Mouse (Mus musculus): ENCODE results near the gene Masp1. TPM values are rescaled to one million over a fixed set of nuclear protein-coding genes. Genes with fewer than 3 reads are reported as not detected.

The Masp1 gene
- total RNA-seq, 1 experiment: 2.8 TPM

DNA sequence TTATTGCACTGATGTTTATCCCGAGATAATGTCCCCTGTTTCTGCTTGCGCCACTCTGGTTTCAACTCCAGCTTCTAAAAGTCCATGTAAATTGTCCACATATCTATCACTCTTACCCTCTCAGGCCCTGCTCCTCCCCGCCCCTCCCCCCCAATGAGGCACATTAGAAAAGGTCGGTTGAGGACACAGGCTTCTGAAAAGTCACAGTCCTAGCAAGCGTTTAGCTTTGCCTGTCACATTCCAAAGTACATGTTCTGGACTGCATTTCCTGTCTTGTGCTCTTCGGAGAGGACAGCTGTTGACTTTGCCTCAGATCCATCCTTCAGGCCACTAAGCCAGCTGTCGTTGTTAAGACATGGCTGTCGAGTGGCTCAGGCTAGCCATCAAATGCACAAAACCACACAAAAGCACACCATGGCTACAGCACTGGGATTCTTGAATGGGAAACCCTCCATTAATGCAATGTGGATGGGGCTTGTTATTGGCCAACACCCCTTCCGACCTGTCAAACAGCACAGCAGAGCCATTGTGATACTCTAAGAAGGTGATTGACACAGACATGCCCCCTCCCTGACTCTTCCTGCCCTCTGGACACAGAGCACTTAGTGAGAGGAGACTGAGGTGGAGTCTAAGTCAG is 103.8 kb downstream of the Masp1 start:
- Histone ChIP-seq H3K27ac (ENCODE audit: insufficient read depth, low read depth, low read length, poor library complexity, severe bottlenecking) (no peak overlapping the region; the same call in 1 of the 2 replicates), H3K4me3 (ENCODE audit: insufficient read depth in 1 of 2, low read depth in 1 of 2, low read length in 2 of 2, poor library complexity in 1 of 2, severe bottlenecking in 1 of 2) (peak overlapping the region in 1 of 2 experiments; percentile 57; a peak in 2 of 4 replicates)
- DNase-seq (ENCODE audit: low read depth, low spot score): peak; percentile 19

GRCm38 (mm10) chr16:23416261-23416656 is 104.4 kb downstream of the Masp1 start:
- H3K36me3 ChIP-seq (ENCODE audit: control insufficient read depth, insufficient read depth, low read length, poor library complexity, severe bottlenecking): no peaks in the 10 kb centered on the region
- H3K4me1 ChIP-seq (ENCODE audit: control insufficient read depth in 2 of 2, insufficient read depth in 2 of 2, low read length in 2 of 2, poor library complexity in 1 of 2): peaks cover 3 to 5% of the 10 kb centered on the region in 2 experiments; a peak in 2 of 4 replicates
- peak overlapping the region in 1 of 2 experiments; percentile 57; a peak in 2 of 4 replicates for H3K4me3 ChIP-seq (ENCODE audit: insufficient read depth in 1 of 2, low read depth in 1 of 2, low read length in 2 of 2, poor library complexity in 1 of 2, severe bottlenecking in 1 of 2)
- H3K27ac ChIP-seq (ENCODE audit: insufficient read depth, low read depth, low read length, poor library complexity, severe bottlenecking): no peak overlapping the region; the same call in 1 of the 2 replicates
- no peaks in the 10 kb centered on the region for H3K9me3 ChIP-seq (ENCODE audit: control insufficient read depth, insufficient read depth, low read depth, low read length)
- in situ Hi-C loops (cut with MboI; ENCODE audit: low sequenced_read_pairs in 2 of 2, unreplicated experiment in 2 of 2): loop anchor here in 1 of 2 experiments (25.0 kb wide), 1 partner anchor 254 kb away; no protein-coding TSS in a partner anchor
- no peak overlapping the region for H3K9ac ChIP-seq (ENCODE audit: insufficient read depth, low read depth, low read length, poor library complexity, severe bottlenecking)
- DNase-seq (ENCODE audit: low read depth, low spot score): peak; percentile 41
- TF ChIP-seq CHD2 (IDR thresholded peaks at IDR 0.05; ENCODE audit: low read depth, low read length): no peak
- TF ChIP-seq MAFK (IDR thresholded peaks at IDR 0.05; ENCODE audit: insufficient read depth, low read depth, low read length): no peak
- no peak for TF ChIP-seq ZNF384 (IDR thresholded peaks at IDR 0.05; ENCODE audit: low read depth, low read length)
- TF ChIP-seq ZC3H11A (IDR thresholded peaks at IDR 0.05; ENCODE audit: borderline replicate concordance, low read depth, low read length): no peak
- no peak for TF ChIP-seq HCFC1 (IDR thresholded peaks at IDR 0.05; ENCODE audit: borderline replicate concordance, insufficient read depth, low read length)

More for the DNA sequence above, 103.8 kb downstream of the Masp1 start:
- H3K4me1 ChIP-seq (ENCODE audit: control insufficient read depth in 2 of 2, insufficient read depth in 2 of 2, low read length in 2 of 2, poor library complexity in 1 of 2): peaks cover 3 to 5% of the 10 kb centered on the region in 2 experiments; a peak in 2 of 4 replicates
- TF ChIP-seq ZNF384 (IDR thresholded peaks at IDR 0.05; ENCODE audit: low read depth, low read length) (no peak), MAFK (IDR thresholded peaks at IDR 0.05; ENCODE audit: insufficient read depth, low read depth, low read length) (no peak), CHD2 (IDR thresholded peaks at IDR 0.05; ENCODE audit: low read depth, low read length) (no peak), HCFC1 (IDR thresholded peaks at IDR 0.05; ENCODE audit: borderline replicate concordance, insufficient read depth, low read length) (no peak), ZC3H11A (IDR thresholded peaks at IDR 0.05; ENCODE audit: borderline replicate concordance, low read depth, low read length) (no peak)
- H3K9ac ChIP-seq (ENCODE audit: insufficient read depth, low read depth, low read length, poor library complexity, severe bottlenecking): no peak overlapping the region
- H3K9me3 ChIP-seq (ENCODE audit: control insufficient read depth, insufficient read depth, low read depth, low read length): no peaks in the 10 kb centered on the region
- no peaks in the 10 kb centered on the region for H3K36me3 ChIP-seq (ENCODE audit: control insufficient read depth, insufficient read depth, low read length, poor library complexity, severe bottlenecking)
- in situ Hi-C loops (cut with MboI; ENCODE audit: low sequenced_read_pairs in 2 of 2, unreplicated experiment in 2 of 2): loop anchor here in 1 of 2 experiments (25.0 kb wide), 1 partner anchor 254 kb away; no protein-coding TSS in a partner anchor

DNA sequence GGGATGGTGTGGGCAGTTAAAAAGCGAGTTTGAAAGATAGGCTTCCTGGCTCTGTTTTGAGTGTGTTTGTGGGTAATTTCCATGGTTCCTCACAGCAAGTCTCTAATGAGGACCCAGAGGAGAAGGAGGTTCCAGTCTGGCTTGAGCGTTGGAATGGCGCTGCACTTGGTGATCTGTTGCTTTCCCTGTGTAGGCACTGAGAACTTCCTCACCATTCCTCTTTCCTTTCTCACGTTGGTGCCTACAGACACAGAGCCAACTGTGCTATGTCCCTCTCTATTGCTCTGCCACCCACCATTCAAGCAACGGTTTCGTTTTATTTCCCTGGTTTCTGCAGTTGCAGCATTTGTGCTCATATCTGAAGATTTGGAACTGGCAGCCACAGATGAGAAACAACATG is 107.7 kb downstream of the Masp1 start:
- Histone ChIP-seq H3K9me3 (ENCODE audit: control insufficient read depth, insufficient read depth, low read depth, low read length) (no peaks in the 10 kb centered on the region), H3K27ac (ENCODE audit: insufficient read depth, low read depth, low read length, poor library complexity, severe bottlenecking) (no peak overlapping the region), H3K4me1 (ENCODE audit: control insufficient read depth in 2 of 2, insufficient read depth in 2 of 2, low read length in 2 of 2, poor library complexity in 1 of 2) (peaks cover 3 to 5% of the 10 kb centered on the region in 2 experiments; a peak in 2 of 4 replicates), H3K4me3 (ENCODE audit: insufficient read depth in 1 of 2, low read depth in 1 of 2, low read length in 2 of 2, poor library complexity in 1 of 2, severe bottlenecking in 1 of 2) (no peak overlapping the region), H3K9ac (ENCODE audit: insufficient read depth, low read depth, low read length, poor library complexity, severe bottlenecking) (no peak overlapping the region), H3K36me3 (ENCODE audit: control insufficient read depth, insufficient read depth, low read length, poor library complexity, severe bottlenecking) (no peaks in the 10 kb centered on the region)
- TF ChIP-seq MAFK (IDR thresholded peaks at IDR 0.05; ENCODE audit: insufficient read depth, low read depth, low read length) (no peak), ZC3H11A (IDR thresholded peaks at IDR 0.05; ENCODE audit: borderline replicate concordance, low read depth, low read length) (no peak), CHD2 (IDR thresholded peaks at IDR 0.05; ENCODE audit: low read depth, low read length) (no peak), HCFC1 (IDR thresholded peaks at IDR 0.05; ENCODE audit: borderline replicate concordance, insufficient read depth, low read length) (no peak), ZNF384 (IDR thresholded peaks at IDR 0.05; ENCODE audit: low read depth, low read length) (no peak)
- no peak for DNase-seq (ENCODE audit: low read depth, low spot score)
- in situ Hi-C loops (cut with MboI; ENCODE audit: low sequenced_read_pairs in 2 of 2, unreplicated experiment in 2 of 2): loop anchor here in 1 of 2 experiments (25.0 kb wide), 1 partner anchor 251 kb away; no protein-coding TSS in a partner anchor

DNA sequence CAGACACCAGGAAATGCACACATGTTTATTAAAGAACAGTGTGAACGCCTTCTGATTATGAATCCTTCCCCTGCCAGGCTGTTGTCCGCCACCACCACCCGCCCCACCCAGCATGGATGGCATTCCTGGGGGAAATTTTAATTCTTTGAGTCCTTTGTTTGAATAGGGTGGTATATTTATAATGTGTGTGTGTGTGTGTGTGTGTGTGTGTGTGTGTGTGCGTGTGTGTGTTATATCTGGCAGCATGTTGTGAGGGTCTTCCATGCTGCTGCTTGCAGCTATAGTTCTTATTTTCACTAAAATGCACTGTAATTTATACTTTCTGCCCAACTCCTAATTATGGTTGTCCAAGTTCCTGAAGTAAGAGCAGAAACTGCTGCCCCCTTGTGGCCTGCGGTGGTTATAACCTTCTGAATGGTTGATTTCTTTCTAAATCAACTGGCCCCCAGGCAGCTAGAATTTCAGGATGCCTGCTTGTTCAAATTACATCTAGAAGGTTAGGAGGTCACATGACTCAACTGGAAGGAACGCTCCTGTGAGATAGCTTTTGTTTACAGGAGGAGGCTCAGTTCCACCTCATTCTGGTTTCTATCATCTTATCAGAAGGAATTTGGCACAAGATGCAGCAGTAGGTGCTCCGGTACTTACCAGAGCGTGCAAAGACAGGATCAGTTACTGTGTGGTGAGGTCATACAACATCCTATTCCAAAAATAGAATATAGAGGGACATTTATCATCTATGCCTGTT is 117.4 kb downstream of the Masp1 start:
- H3K36me3 ChIP-seq (ENCODE audit: control insufficient read depth, insufficient read depth, low read length, poor library complexity, severe bottlenecking): no peaks in the 10 kb centered on the region
- no peak overlapping the region for H3K4me3 ChIP-seq (ENCODE audit: insufficient read depth in 1 of 2, low read depth in 1 of 2, low read length in 2 of 2, poor library complexity in 1 of 2, severe bottlenecking in 1 of 2)
- in situ Hi-C loops (cut with MboI; ENCODE audit: low sequenced_read_pairs in 2 of 2, unreplicated experiment in 2 of 2): loop anchor here in 1 of 2 experiments (25.0 kb wide), 1 partner anchor 241 kb away; no protein-coding TSS in a partner anchor
- DNase-seq (ENCODE audit: low read depth, low spot score): peak; percentile 66
- H3K9ac ChIP-seq (ENCODE audit: insufficient read depth, low read depth, low read length, poor library complexity, severe bottlenecking): no peak overlapping the region
- H3K27ac ChIP-seq (ENCODE audit: insufficient read depth, low read depth, low read length, poor library complexity, severe bottlenecking): no peak overlapping the region
- no peaks in the 10 kb centered on the region for H3K4me1 ChIP-seq (ENCODE audit: control insufficient read depth in 2 of 2, insufficient read depth in 2 of 2, low read length in 2 of 2, poor library complexity in 1 of 2)
- H3K9me3 ChIP-seq (ENCODE audit: control insufficient read depth, insufficient read depth, low read depth, low read length): no peaks in the 10 kb centered on the region
- no peak for TF ChIP-seq MAFK (IDR thresholded peaks at IDR 0.05; ENCODE audit: insufficient read depth, low read depth, low read length)
- TF ChIP-seq ZC3H11A (IDR thresholded peaks at IDR 0.05; ENCODE audit: borderline replicate concordance, low read depth, low read length): peak; percentile 47; the same call in 1 of the 2 replicates
